Mouse (Mus musculus): ENCODE results near the gene Duoxa2.

DNA sequence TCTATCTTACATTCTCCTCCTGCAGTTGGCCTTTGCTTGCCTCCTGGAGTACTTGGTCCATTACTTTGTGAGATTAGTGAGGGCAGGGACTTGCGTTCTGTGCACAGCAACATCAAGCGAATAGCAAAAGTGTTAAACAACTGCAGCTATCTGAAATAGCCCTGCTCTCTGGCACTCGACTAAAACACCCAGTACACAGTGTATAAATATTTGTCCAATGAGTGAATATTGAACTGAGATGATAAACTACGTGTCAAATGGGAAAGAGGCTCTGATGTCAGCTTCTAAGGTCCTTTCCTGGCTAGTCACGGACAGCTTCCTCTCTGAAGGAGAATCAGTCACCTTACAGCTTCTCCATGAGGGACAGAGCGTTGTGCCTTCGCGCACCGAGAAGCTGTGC lies 14.6 kb upstream of the Duoxa2 start:
- no peak for TF ChIP-seq CTCF (IDR thresholded peaks at IDR 0.05; ENCODE audit: low read depth)
- TF ChIP-seq EP300 (optimal IDR thresholded peaks at IDR 0.05), result no peak
